Mouse (Mus musculus): ENCODE measurements at regions not wholly inside any gene's neighbourhood (a gene's known extent, or its start where the extent isn't known, plus 50 kb on each side); places are given as distances from the start of the nearest gene placed in this dataset.

DNA sequence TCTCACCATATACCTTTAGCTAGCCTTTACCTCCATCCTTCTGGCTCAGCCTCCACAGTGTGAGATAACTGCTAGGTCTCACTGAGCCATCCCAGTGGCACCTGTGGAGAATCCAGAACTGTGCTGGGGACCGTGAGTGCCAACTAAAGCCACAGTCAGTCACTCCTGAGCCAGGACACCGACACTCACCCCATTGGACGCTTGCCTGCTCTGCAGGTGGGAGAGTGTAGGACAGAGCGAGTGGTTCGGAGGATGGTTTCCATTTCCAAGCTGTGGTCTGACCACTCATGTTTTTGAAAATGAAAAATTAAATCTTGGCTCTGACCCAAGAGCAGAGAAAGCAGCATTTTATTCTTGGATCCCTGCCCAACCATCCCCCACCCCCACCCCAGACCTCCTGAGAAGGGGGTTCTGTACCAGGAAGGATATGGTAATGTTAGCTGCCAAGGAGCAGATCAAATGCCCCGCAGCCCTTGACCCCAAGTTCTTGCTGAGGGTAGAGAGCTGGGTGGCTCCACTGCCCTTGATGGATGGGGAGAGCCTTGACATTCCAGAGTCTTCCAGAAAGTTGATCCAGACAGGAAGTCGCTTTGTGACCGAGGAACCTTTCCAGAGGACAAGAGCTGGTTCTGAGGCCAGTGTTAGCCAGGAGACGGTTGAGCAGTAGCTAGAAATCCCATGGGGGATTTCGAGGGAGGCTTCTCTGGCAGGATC, 83.3 kb upstream of the Smim23 start:
- TF ChIP-seq FOSL1 (IDR thresholded peaks at IDR 0.05; ENCODE audit: insufficient read depth, low read length, poor library complexity, severe bottlenecking) (no peak), CEBPB (IDR thresholded peaks at IDR 0.05; ENCODE audit: low read depth) (no peak), MYOG (IDR thresholded peaks at IDR 0.05; ENCODE audit: control insufficient read depth, extremely low read depth, insufficient read length) (no peak), MAX (IDR thresholded peaks at IDR 0.05) (no peak), USF1 (IDR thresholded peaks at IDR 0.05; ENCODE audit: low read depth) (no peak), CTCF (IDR thresholded peaks at IDR 0.05; ENCODE audit: control insufficient read depth, insufficient read depth, insufficient read length) (no peak), MYOD1 (IDR thresholded peaks at IDR 0.05; ENCODE audit: control insufficient read depth, insufficient read length, low read depth) (no peak)
- H3K4me3 ChIP-seq (ENCODE audit: insufficient read depth, poor library complexity, severe bottlenecking): no peak overlapping the region
- no peaks in the 10 kb centered on the region for H3K27me3 ChIP-seq (ENCODE audit: control insufficient read depth, insufficient read depth, insufficient read length)
- no peaks in the 10 kb centered on the region for H3K36me3 ChIP-seq (ENCODE audit: control insufficient read depth, insufficient read depth)
- no peak overlapping the region for H3ac ChIP-seq (ENCODE audit: control insufficient read depth, insufficient read length, low read depth)
- H3K79me2 ChIP-seq (ENCODE audit: control insufficient read depth, insufficient read depth): no peaks in the 10 kb centered on the region
- H3K79me3 ChIP-seq (ENCODE audit: low read depth): no peaks in the 10 kb centered on the region

DNA sequence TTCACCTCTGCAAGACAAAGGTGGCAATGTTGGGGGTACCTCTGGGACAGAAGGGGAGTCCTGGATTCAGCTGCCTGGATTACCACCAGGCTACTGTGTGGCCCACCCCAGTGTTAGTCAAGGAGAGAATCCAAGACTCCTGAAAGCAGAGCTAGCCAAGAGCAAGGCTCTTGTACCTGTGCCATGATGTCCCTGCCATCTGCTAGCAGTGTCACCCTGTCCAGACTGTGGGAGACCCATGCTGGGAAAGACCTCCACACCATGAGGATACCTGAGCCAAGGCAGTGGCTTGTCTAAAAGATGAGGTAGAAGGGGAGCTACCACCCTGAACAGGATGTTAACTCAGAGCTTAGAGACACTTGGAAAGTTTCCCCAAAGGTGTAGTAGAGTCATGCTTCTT, 79.6 kb upstream of the Smim23 start:
- TF ChIP-seq MAX (IDR thresholded peaks at IDR 0.05) (no peak), MYOD1 (IDR thresholded peaks at IDR 0.05; ENCODE audit: control insufficient read depth, insufficient read length, low read depth) (no peak)
- H3K4me3 ChIP-seq (ENCODE audit: insufficient read depth, poor library complexity, severe bottlenecking): no peak overlapping the region
- H3K79me2 ChIP-seq (ENCODE audit: control insufficient read depth, insufficient read depth): no peaks in the 10 kb centered on the region
- H3K27me3 ChIP-seq (ENCODE audit: control insufficient read depth, insufficient read depth, insufficient read length): no peaks in the 10 kb centered on the region
- H3K79me3 ChIP-seq (ENCODE audit: low read depth): no peaks in the 10 kb centered on the region
- H3K36me3 ChIP-seq (ENCODE audit: control insufficient read depth, insufficient read depth): no peaks in the 10 kb centered on the region
- H3ac ChIP-seq (ENCODE audit: control insufficient read depth, insufficient read length, low read depth): no peak overlapping the region

DNA sequence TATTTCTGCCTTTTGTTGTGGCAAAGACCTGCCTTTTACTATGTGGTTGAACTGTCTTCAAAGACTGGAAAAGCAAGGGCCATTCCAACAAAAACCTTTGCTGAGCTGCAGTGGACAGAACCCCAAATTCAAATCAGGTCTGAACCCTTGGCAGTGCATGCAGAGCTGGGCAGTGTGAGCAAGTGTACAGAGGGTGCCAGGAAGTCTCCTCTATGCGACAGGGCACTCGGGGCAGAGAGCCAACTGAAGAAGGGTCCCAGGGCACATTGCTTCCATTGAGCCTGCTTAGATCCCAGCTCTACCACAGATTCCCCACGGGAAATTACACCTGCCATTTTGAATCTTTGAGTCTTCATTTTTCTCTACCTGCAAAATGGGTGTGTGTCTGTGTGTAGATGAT, 79.0 kb upstream of the Smim23 start:
- Histone ChIP-seq H3ac (ENCODE audit: control insufficient read depth, insufficient read length, low read depth) (no peak overlapping the region), H3K36me3 (ENCODE audit: control insufficient read depth, insufficient read depth) (no peaks in the 10 kb centered on the region), H3K79me3 (ENCODE audit: low read depth) (no peaks in the 10 kb centered on the region), H3K4me3 (ENCODE audit: insufficient read depth, poor library complexity, severe bottlenecking) (no peak overlapping the region), H3K79me2 (ENCODE audit: control insufficient read depth, insufficient read depth) (no peaks in the 10 kb centered on the region), H3K27me3 (ENCODE audit: control insufficient read depth, insufficient read depth, insufficient read length) (no peaks in the 10 kb centered on the region)
- TF ChIP-seq MYOG (IDR thresholded peaks at IDR 0.05; ENCODE audit: control insufficient read depth, extremely low read depth, insufficient read length): no peak
- TF ChIP-seq CEBPB (IDR thresholded peaks at IDR 0.05; ENCODE audit: low read depth): no peak
- TF ChIP-seq FOSL1 (IDR thresholded peaks at IDR 0.05; ENCODE audit: insufficient read depth, low read length, poor library complexity, severe bottlenecking): no peak

DNA sequence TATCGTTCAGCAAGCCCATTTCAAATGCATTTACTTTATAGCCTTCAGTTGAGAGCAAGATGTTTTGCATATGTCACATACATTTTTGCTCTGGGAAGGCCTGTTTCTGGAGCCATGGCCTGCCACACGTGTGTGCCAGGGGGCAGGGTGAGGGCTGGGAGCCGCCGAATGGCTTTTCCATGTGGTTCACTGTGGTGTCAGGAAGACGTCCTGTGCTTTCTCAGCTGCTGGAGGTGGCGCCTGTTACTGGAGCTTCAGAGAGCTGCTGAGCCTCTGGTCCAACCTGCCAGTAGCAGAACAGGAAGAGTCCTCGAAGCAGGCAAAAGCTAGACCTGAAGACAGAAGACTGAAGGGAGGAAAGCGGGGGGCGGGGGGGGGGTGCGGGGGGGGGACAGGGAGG, 78.5 kb upstream of the Smim23 start:
- Histone ChIP-seq H3ac (ENCODE audit: control insufficient read depth, insufficient read length, low read depth) (no peak overlapping the region), H3K27me3 (ENCODE audit: control insufficient read depth, insufficient read depth, insufficient read length) (no peaks in the 10 kb centered on the region), H3K79me2 (ENCODE audit: control insufficient read depth, insufficient read depth) (no peaks in the 10 kb centered on the region), H3K79me3 (ENCODE audit: low read depth) (no peaks in the 10 kb centered on the region), H3K4me3 (ENCODE audit: insufficient read depth, poor library complexity, severe bottlenecking) (no peak overlapping the region), H3K36me3 (ENCODE audit: control insufficient read depth, insufficient read depth) (no peaks in the 10 kb centered on the region)
- TF ChIP-seq MAX (IDR thresholded peaks at IDR 0.05): no peak
- TF ChIP-seq CTCF (IDR thresholded peaks at IDR 0.05; ENCODE audit: control insufficient read depth, insufficient read depth, insufficient read length): no peak
- TF ChIP-seq CEBPB (IDR thresholded peaks at IDR 0.05; ENCODE audit: low read depth): no peak
- TF ChIP-seq FOSL1 (IDR thresholded peaks at IDR 0.05; ENCODE audit: insufficient read depth, low read length, poor library complexity, severe bottlenecking): no peak
- TF ChIP-seq USF1 (IDR thresholded peaks at IDR 0.05; ENCODE audit: low read depth): no peak
- no peak for TF ChIP-seq MYOD1 (IDR thresholded peaks at IDR 0.05; ENCODE audit: control insufficient read depth, insufficient read length, low read depth)
- TF ChIP-seq MYOG (IDR thresholded peaks at IDR 0.05; ENCODE audit: control insufficient read depth, extremely low read depth, insufficient read length): no peak

DNA sequence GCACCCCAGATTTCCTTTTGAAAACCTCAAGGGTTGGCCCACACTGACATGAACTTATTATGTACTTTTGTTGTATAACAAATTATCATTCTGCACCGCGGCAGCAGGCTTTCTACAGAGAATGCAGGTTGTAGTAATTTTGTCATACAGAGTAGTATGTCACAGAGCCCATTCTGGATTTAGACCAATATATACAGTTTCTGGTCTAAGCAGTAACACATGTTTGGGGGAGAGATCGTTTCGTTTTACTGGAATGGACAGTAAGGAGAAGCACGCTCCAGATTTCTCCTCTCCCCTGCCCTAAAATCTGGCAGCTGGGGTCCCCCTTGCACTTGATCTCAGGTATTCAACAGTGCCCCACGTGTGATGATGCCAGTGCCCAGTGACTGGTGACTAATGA, 76.0 kb upstream of the Smim23 start:
- H3K27me3 ChIP-seq (ENCODE audit: control insufficient read depth, insufficient read depth, insufficient read length): no peaks in the 10 kb centered on the region
- H3ac ChIP-seq (ENCODE audit: control insufficient read depth, insufficient read length, low read depth): no peak overlapping the region
- no peaks in the 10 kb centered on the region for H3K79me3 ChIP-seq (ENCODE audit: low read depth)
- no peaks in the 10 kb centered on the region for H3K36me3 ChIP-seq (ENCODE audit: control insufficient read depth, insufficient read depth)
- no peak overlapping the region for H3K4me3 ChIP-seq (ENCODE audit: insufficient read depth, poor library complexity, severe bottlenecking)
- no peak for TF ChIP-seq FOSL1 (IDR thresholded peaks at IDR 0.05; ENCODE audit: insufficient read depth, low read length, poor library complexity, severe bottlenecking)
- no peak for TF ChIP-seq MYOG (IDR thresholded peaks at IDR 0.05; ENCODE audit: control insufficient read depth, extremely low read depth, insufficient read length)
- TF ChIP-seq CTCF (IDR thresholded peaks at IDR 0.05; ENCODE audit: control insufficient read depth, insufficient read depth, insufficient read length): no peak
- no peak for TF ChIP-seq MAX (IDR thresholded peaks at IDR 0.05)
- TF ChIP-seq CEBPB (IDR thresholded peaks at IDR 0.05; ENCODE audit: low read depth): no peak
- TF ChIP-seq USF1 (IDR thresholded peaks at IDR 0.05; ENCODE audit: low read depth): no peak
- TF ChIP-seq MYOD1 (IDR thresholded peaks at IDR 0.05; ENCODE audit: control insufficient read depth, insufficient read length, low read depth): no peak
- H3K79me2 ChIP-seq (ENCODE audit: control insufficient read depth, insufficient read depth): no peaks in the 10 kb centered on the region

DNA sequence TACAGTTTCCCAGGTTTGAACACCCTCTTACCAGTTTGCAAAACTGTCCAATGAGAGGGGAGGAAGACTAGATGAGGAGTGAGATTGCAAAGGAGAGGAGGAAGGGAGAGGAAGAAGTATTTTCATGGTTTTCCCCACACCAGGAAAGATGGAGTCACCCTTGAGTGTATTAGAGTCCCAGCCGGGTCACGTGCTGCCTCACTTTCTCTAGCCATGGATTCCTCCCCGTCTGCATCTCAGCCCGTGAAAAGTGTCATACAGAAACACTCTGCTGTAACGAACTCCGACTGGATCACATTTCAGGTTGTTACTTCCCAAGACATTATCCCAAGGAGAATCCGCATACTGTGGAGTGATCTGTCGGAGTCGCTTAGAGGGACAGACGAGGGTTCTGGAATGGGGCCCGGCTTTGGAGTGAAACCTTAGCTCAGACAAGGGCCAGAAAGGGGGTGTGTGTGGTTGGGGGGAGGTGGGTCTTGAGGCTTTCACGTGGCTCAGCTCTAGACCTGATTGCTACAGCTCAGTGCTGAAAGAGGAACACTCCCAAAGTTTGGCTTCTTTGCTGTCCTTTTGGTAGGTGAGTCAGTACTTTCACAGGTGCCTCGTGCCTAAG, 75.3 kb upstream of the Smim23 start:
- no peaks in the 10 kb centered on the region for H3K79me2 ChIP-seq (ENCODE audit: control insufficient read depth, insufficient read depth)
- no peaks in the 10 kb centered on the region for H3K27me3 ChIP-seq (ENCODE audit: control insufficient read depth, insufficient read depth, insufficient read length)
- H3K4me3 ChIP-seq (ENCODE audit: insufficient read depth, poor library complexity, severe bottlenecking): no peak overlapping the region
- TF ChIP-seq MYOG (IDR thresholded peaks at IDR 0.05; ENCODE audit: control insufficient read depth, extremely low read depth, insufficient read length) (no peak), CTCF (IDR thresholded peaks at IDR 0.05; ENCODE audit: control insufficient read depth, insufficient read depth, insufficient read length) (no peak), USF1 (IDR thresholded peaks at IDR 0.05; ENCODE audit: low read depth) (peak; percentile 51), CEBPB (IDR thresholded peaks at IDR 0.05; ENCODE audit: low read depth) (no peak), FOSL1 (IDR thresholded peaks at IDR 0.05; ENCODE audit: insufficient read depth, low read length, poor library complexity, severe bottlenecking) (no peak), MYOD1 (IDR thresholded peaks at IDR 0.05; ENCODE audit: control insufficient read depth, insufficient read length, low read depth) (no peak), MAX (IDR thresholded peaks at IDR 0.05) (no peak)
- no peaks in the 10 kb centered on the region for H3K79me3 ChIP-seq (ENCODE audit: low read depth)
- no peak overlapping the region for H3ac ChIP-seq (ENCODE audit: control insufficient read depth, insufficient read length, low read depth)
- H3K36me3 ChIP-seq (ENCODE audit: control insufficient read depth, insufficient read depth): no peaks in the 10 kb centered on the region

Data from C2C12 (cell line).